Comparison of ENCODE assay signal across 20 mouse cellular contexts in genomic region chr12:41257905-41258304, GRCm38 (mm10).
DNase-seq lines count a peak whose midpoint lies in the region; ATAC-seq lines count a peak whose summit lies in the region.
"Had no signal": no experiment of that assay in that cellular context is flagged by ENCODE, and none has a peak within 500 bp of the region (broad histone marks: within the 10 kb centered on the region; RNA-seq: fewer than 3 reads in every experiment).

No protein-coding gene starts in this region.

- no peaks in the 10 kb centered on the region for H3K27me3 ChIP-seq in embryonic facial prominence, embryonic 10.5 days (replicated peaks; ENCODE audit: low read depth, poor library complexity, severe bottlenecking)
- H3K27me3 ChIP-seq in embryonic facial prominence, embryonic 13.5 days = no peaks in the 10 kb centered on the region
- H3K27me3 ChIP-seq in limb, embryonic 10.5 days (ENCODE audit: low read depth, poor library complexity, severe bottlenecking) = no peaks in the 10 kb centered on the region
- H3K27me3 ChIP-seq: embryonic facial prominence, embryonic 15.5 days; heart, embryonic 12.5 days; hindbrain, embryonic 15.5 days had no signal

- no peak for ATAC-seq in embryonic facial prominence, embryonic 13.5 days (ENCODE audit: insufficient number of reproducible peaks, insufficient read depth, low FRiP score, low TSS enrichment, low read depth)
- ATAC-seq: forebrain, embryonic 14.5 days; inflammation-experienced regulatory T-cells, adult 6 months; intestine, postnatal 0 days had no signal

- no peak overlapping the region for H3K4me3 ChIP-seq in embryonic facial prominence, embryonic 10.5 days
- H3K4me3 ChIP-seq in embryonic facial prominence, embryonic 13.5 days = no peak overlapping the region
- no peak overlapping the region for H3K4me3 ChIP-seq in limb, embryonic 10.5 days
- H3K4me3 ChIP-seq: embryonic facial prominence, embryonic 15.5 days; erythroblast, embryonic 14.5 days; forebrain, embryonic 10.5 days; heart, embryonic 12.5 days; hindbrain, embryonic 10.5 days; hindbrain, embryonic 15.5 days had no signal

- H3K4me1 ChIP-seq in embryonic facial prominence, embryonic 10.5 days = peaks cover 4% of the 10 kb centered on the region; the same call in 1 of the 2 replicates
- H3K4me1 ChIP-seq in embryonic facial prominence, embryonic 13.5 days = 0 out of 2 replicates have a peak, but pooled peaks cover 4% of the 10 kb centered on the region
- peaks cover 6% of the 10 kb centered on the region for H3K4me1 ChIP-seq in limb, embryonic 10.5 days
- H3K4me1 ChIP-seq: embryonic facial prominence, embryonic 15.5 days; heart, embryonic 12.5 days; hindbrain, embryonic 10.5 days; hindbrain, embryonic 15.5 days had no signal

- WGBS in embryonic facial prominence, embryonic 10.5 days = 37% methylated on average over 2 of the region's 2 CpGs
- WGBS in embryonic facial prominence, embryonic 13.5 days = 20% methylated on average over 2 of the region's 2 CpGs
- WGBS in limb, embryonic 10.5 days = 31% methylated on average over 2 of the region's 2 CpGs

- intact Hi-C loops in left cerebral cortex, postnatal 14 days (cut with DNase I) = no loop called here

- DNase-seq in embryonic facial prominence, embryonic 10.5 days (ENCODE audit: low spot score) = peak; percentile 15
- peak; percentile 30 for DNase-seq in limb, embryonic 10.5 days (ENCODE audit: low spot score)
- no peak for DNase-seq in urinary bladder, adult 2 months (ENCODE audit: low spot score)
- no peak for DNase-seq in left cerebral cortex, adult 9 months (ENCODE audit: low spot score in 2 of 2)
- DNase-seq in left cerebral cortex, postnatal 14 days (ENCODE audit: low spot score in 2 of 2) = no peak
- DNase-seq: adrenal gland, adult 2 months; adrenal gland, postnatal 25 days; cerebellum, adult 18-20 months; cerebellum, adult 9-11 months; gastrocnemius, postnatal 10 days had no signal

- H3K36me3 ChIP-seq in embryonic facial prominence, embryonic 10.5 days (replicated peaks) = no peaks in the 10 kb centered on the region
- no peaks in the 10 kb centered on the region for H3K36me3 ChIP-seq in embryonic facial prominence, embryonic 13.5 days
- H3K36me3 ChIP-seq in limb, embryonic 10.5 days = no peaks in the 10 kb centered on the region
- H3K36me3 ChIP-seq: embryonic facial prominence, embryonic 15.5 days; forebrain, embryonic 10.5 days; heart, embryonic 12.5 days; hindbrain, embryonic 10.5 days; hindbrain, embryonic 15.5 days had no signal

- H3K9ac ChIP-seq in embryonic facial prominence, embryonic 13.5 days = no peak overlapping the region
- H3K9ac ChIP-seq: embryonic facial prominence, embryonic 15.5 days; heart, embryonic 12.5 days; hindbrain, embryonic 15.5 days had no signal

- no peak overlapping the region for H3K27ac ChIP-seq in embryonic facial prominence, embryonic 10.5 days (replicated peaks)
- H3K27ac ChIP-seq in embryonic facial prominence, embryonic 13.5 days = 0 out of 2 replicates have a peak overlapping the region, but pooled peaks have one; percentile 22
- H3K27ac ChIP-seq in limb, embryonic 10.5 days = no peak overlapping the region
- H3K27ac ChIP-seq: embryonic facial prominence, embryonic 15.5 days; forebrain, embryonic 10.5 days; hindbrain, embryonic 10.5 days; hindbrain, embryonic 15.5 days had no signal

- H3K4me2 ChIP-seq in embryonic facial prominence, embryonic 13.5 days = no peak overlapping the region
- H3K4me2 ChIP-seq: embryonic facial prominence, embryonic 15.5 days; heart, embryonic 12.5 days; hindbrain, embryonic 15.5 days had no signal

- no peaks in the 10 kb centered on the region for H3K9me3 ChIP-seq in embryonic facial prominence, embryonic 10.5 days
- H3K9me3 ChIP-seq in embryonic facial prominence, embryonic 13.5 days = no peaks in the 10 kb centered on the region; the same call in 1 of the 2 replicates
- no peaks in the 10 kb centered on the region for H3K9me3 ChIP-seq in limb, embryonic 10.5 days (replicated peaks)
- H3K9me3 ChIP-seq: embryonic facial prominence, embryonic 15.5 days; forebrain, embryonic 10.5 days; heart, embryonic 12.5 days; hindbrain, embryonic 10.5 days; hindbrain, embryonic 15.5 days had no signal

Comparison
In these comparisons a context has a peak if more than half of its experiments do, and no peak if none do; other contexts are left out.
1. DNase-seq: peak in embryonic facial prominence, embryonic 10.5 days (single experiment) and limb, embryonic 10.5 days (single experiment); none in urinary bladder, adult 2 months (single experiment), left cerebral cortex, adult 9 months (0 of 2) and left cerebral cortex, postnatal 14 days (0 of 2).